Mouse (Mus musculus) midbrain, embryonic 11.5 days (tissue): ENCODE measurements around the gene Supv3l1. TPM values are rescaled to one million over a fixed set of nuclear protein-coding genes. Genes with fewer than 3 reads are reported as not detected.

Experiments
- ATAC-seq: fragments of 200-750 bp; cut with Nextera tagmentation; 2 replicates; pipeline ENCODE4 v1.8.0; 2017; ENCODE audit warnings: moderate TSS enrichment, moderate library complexity; ENCODE audit not compliant: low FRiP score
- DNase-seq: peaks from one replicate; pipeline ENCODE4 v3.0.0; 2015; ENCODE audit warnings: low spot score; ENCODE audit errors: missing footprints
- H3K27ac ChIP-seq: fragments of 300-500 bp; sonication (generic); 2 replicates; pipeline ENCODE4 v1.5.1; 2014; ENCODE audit warnings: low read depth, low read length
- H3K27me3 ChIP-seq: fragments of 300-500 bp; sonication (generic); 2 replicates; pipeline ENCODE4 v1.6.1; 2014; ENCODE audit warnings: mild to moderate bottlenecking, low read length, moderate library complexity, mixed read lengths; ENCODE audit not compliant: control insufficient read depth, insufficient read depth
- H3K36me3 ChIP-seq: fragments of 300-500 bp; sonication (generic); 2 replicates; pipeline ENCODE4 v1.6.1; 2014; ENCODE audit warnings: mild to moderate bottlenecking, low read length, moderate library complexity, mixed read lengths; ENCODE audit not compliant: control insufficient read depth, insufficient read depth
- H3K4me1 ChIP-seq: fragments of 300-500 bp; sonication (generic); 2 replicates; pipeline ENCODE4 v1.6.1; 2014; ENCODE audit warnings: low read length; ENCODE audit not compliant: control insufficient read depth, insufficient read depth
- H3K4me2 ChIP-seq: fragments of 300-500 bp; sonication (generic); 2 replicates; pipeline ENCODE4 v1.6.1; 2014; ENCODE audit warnings: mild to moderate bottlenecking, moderate library complexity
- H3K4me3 ChIP-seq: fragments of 300-500 bp; sonication (generic); 2 replicates; pipeline ENCODE4 v1.5.1; 2014; ENCODE audit warnings: low read depth, low read length
- H3K9ac ChIP-seq: fragments of 300-500 bp; sonication (generic); 2 replicates; pipeline ENCODE4 v1.6.1; 2014; ENCODE audit warnings: low read length
- H3K9me3 ChIP-seq: fragments of 300-500 bp; sonication (generic); 2 replicates; pipeline ENCODE4 v1.6.1; 2016; ENCODE audit warnings: low read length; ENCODE audit not compliant: control insufficient read depth
- WGBS: fragments of 180-500 bp; shearing (Covaris S2); extraction: QIAGEN DNeasy Blood & Tissue Kit; methylation state at CpG from one replicate; pipeline ENCODE4 v1.1.7; 2014; 5-methylcytosine and 5-hydroxymethylcytosine counted together
- polyA plus RNA-seq: library from polyadenylated mRNA; unstranded; fragments of >200 nt; fragmentation: Nextera tagmentation; extraction: Ambion mirVana; gene quantifications from 2 replicates; pipeline ENCODE4 v1.2.1, GENCODE M21; 2014

Supv3l1 gene
- polyA plus RNA-seq, 1 experiment from 2014 or later = 29.1 TPM

DNA sequence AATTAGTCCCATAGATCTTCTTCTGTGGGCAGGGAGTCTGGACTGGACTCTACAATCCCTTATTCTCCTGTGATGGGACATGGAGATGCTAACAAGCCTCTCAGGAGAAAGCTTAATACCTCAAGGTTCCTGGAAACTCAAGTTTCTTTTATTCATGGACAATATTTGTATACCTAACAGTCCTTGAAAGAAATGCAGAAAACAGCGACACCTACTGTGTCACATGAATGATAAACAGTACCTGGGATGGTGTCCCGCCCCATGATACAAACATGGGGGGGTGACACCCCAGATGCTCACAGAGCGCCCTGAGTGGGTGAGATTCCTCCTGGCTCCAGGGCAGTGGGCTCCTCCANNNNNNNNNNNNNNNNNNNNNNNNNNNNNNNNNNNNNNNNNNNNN lies 66.5 kb downstream of the Supv3l1 start:
- no peak for DNase-seq
- Histone ChIP-seq H3K36me3 (no peaks in the 10 kb centered on the region), H3K27me3 (no peaks in the 10 kb centered on the region), H3K9ac (no peak overlapping the region), H3K4me3 (no peak overlapping the region), H3K4me1 (no peaks in the 10 kb centered on the region), H3K27ac (no peak overlapping the region), H3K9me3 (no peaks in the 10 kb centered on the region), H3K4me2 (no peak overlapping the region)
- ATAC-seq = no peak
- WGBS = 82% methylated on average over 3 of the region's 3 CpGs

- no peaks in the 10 kb centered on the region for H3K27me3 ChIP-seq
- H3K4me1 ChIP-seq = no peaks in the 10 kb centered on the region
- ATAC-seq (no peak), DNase-seq (no peak)
- no peak overlapping the region for H3K9ac ChIP-seq
- H3K9me3 ChIP-seq = no peaks in the 10 kb centered on the region
- no peak overlapping the region for H3K4me2 ChIP-seq
- no peaks in the 10 kb centered on the region for H3K36me3 ChIP-seq
- H3K4me3 ChIP-seq = no peak overlapping the region
- no peak overlapping the region for H3K27ac ChIP-seq
Measured at GRCm38 (mm10) chr10:62380936-62381335, 68.6 kb downstream of the Supv3l1 start.

DNA sequence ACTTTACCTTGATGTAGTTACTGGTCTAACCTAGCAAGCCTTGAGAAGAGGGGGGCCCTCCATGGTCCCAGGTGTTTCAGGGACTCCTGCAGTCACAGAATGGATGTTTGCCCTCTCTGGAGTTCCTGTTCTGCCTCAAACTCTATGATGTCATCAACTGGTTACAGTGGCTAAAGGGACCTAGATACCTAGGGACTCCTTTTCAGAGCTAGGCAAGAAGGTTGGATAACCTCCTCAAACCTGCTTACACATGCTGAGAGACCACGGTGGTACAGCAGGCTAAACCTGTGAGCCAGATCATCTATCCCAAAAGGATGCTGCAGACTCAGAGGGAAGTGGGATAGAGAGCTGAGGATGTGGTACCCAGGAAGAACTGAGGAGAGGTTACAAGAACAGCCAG lies 69.7 kb downstream of the Supv3l1 start, which contains the start of gene Hk1:
Gene Hk1, minus strand, starts transcription at position 101 of the 400 bp plus-strand sequence.
- ATAC-seq (no peak), DNase-seq (no peak)
- Histone ChIP-seq H3K27me3 (no peaks in the 10 kb centered on the region), H3K4me3 (no peak within 1 kb of the TSS), H3K9ac (no peak within 1 kb of the TSS), H3K27ac (no peak within 1 kb of the TSS), H3K9me3 (no peaks in the 10 kb centered on the region), H3K4me2 (no peak within 1 kb of the TSS), H3K36me3 (no peaks in the 10 kb centered on the region), H3K4me1 (no peaks in the 10 kb centered on the region)
- WGBS = 91% methylated on average over 1 of the region's 1 CpGs

Other genes starting within 250 kb of the Supv3l1 start
- gene Tspan15, start 218.5 kb downstream of the Supv3l1 start, polyA plus RNA-seq = 8.6 and 9.3 TPM in 2 replicates
- not detected in 2 replicates for gene Tacr2, start 197.3 kb downstream of the Supv3l1 start, polyA plus RNA-seq
- 19.3 and 23.4 TPM in 2 replicates for gene Hk1, start 69.8 kb downstream of the Supv3l1 start, polyA plus RNA-seq
- 0.07 and 0.11 TPM in 2 replicates for gene Hkdc1, start 27.2 kb downstream of the Supv3l1 start, polyA plus RNA-seq
- 1.2 and 1.7 TPM in 2 replicates for gene 4930507D05Rik, start 249 bp downstream of the Supv3l1 start, polyA plus RNA-seq
- 107 and 117 TPM in 2 replicates for gene Vps26a, start 37.1 kb upstream of the Supv3l1 start, polyA plus RNA-seq
- 6.6 and 6.8 TPM in 2 replicates for gene Srgn, start 77.7 kb upstream of the Supv3l1 start, polyA plus RNA-seq
- 56.2 and 61.1 TPM in 2 replicates for gene Kif1bp, start 128.7 kb upstream of the Supv3l1 start, polyA plus RNA-seq
- 37.5 and 39.2 TPM in 2 replicates for gene Ddx21, start 152.5 kb upstream of the Supv3l1 start, polyA plus RNA-seq
- 127 and 143 TPM in 2 replicates for gene Ddx50, start 201.5 kb upstream of the Supv3l1 start, polyA plus RNA-seq